Mouse (Mus musculus) granulocyte monocyte progenitor cell, adult 5-6 weeks (primary cell): ENCODE data around the gene Trpc1. TPM values are rescaled to one million over a fixed set of nuclear protein-coding genes. Genes with fewer than 3 reads are reported as not detected.

Experiments
- ATAC-seq: replicated peaks from 2 replicates; pipeline ENCODE4 v1.8.0; 2016; ENCODE audit warnings: mild to moderate bottlenecking, moderate TSS enrichment, inconsistent platforms; ENCODE audit not compliant: poor library complexity, severe bottlenecking
- total RNA-seq, 2 experiments: library from RNA; stranded (forward) in 1 of 2; stranded (reverse) in 1 of 2; fragments of 200-712, 200-1000 nt in 1 of 2; fragments of >200 nt in 1 of 2; fragmentation: Nextera tagmentation in 1 of 2; gene quantifications; 2 replicates each; pipeline ENCODE4 v1.2.3; 2014 to 2017

Gene Trpc1
- total RNA-seq, 2 experiments from 2014 or later: not detected

DNA sequence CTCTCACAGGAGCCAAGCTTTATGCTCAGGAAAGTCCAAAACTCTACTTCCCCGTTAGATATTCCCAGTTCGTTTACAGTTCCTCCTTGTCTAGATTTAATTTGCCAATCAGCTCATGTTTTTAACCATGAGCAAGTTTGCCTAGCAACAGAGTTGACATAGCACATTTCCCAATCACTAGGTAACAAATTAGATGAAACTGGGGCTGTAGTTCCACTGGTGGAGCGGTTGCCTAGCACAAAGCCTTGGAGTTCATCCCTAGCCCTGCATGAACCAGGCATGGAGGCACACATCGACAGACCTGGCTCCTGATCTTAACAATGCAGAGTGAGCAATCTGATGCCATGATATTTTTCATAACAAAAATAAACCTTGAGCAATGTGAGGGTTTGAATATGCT is 50.9 kb downstream of the Trpc1 start:
- 0 out of 2 replicates have a peak, but pooled peaks have one; percentile 20 for ATAC-seq

DNA sequence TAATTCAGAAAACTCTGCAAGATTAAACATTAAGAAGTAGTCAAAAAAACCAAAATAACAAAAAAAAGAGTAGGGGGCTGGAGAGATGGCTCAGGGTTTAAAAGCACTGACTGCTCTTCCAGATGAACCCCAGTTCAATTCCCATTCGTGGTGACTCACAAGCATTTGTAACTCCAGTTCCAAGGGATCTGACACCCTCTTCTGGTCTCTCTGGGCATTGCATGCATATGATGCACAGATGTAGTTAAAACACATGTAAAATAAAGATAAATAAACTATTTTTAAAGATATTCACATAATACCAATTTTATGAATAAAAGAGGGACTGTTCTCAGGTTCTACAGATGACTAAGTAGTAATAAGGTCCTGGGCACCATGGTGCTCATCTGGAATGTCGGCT is 52.4 kb downstream of the Trpc1 start:
- peak; percentile 56 for ATAC-seq

DNA sequence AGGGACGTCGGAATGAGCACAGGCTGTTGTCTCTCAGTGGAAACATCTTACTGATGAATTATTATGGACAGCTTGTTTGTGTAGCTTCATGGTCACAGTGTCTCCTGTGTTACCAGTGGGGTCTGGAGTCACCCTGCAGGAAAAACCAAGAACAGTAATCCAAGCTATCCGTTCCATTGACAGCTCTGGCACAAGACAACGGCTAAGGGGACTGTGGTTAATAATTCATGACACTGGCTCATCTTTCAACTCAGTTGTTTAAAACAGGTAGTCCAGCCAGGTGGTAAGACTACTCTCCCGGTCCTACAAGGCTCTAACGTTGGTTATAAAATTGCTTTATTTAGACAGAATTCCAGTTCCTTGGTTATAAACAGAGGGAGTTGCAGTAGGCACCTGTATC is 53.6 kb downstream of the Trpc1 start:
- ATAC-seq: no peak

DNA sequence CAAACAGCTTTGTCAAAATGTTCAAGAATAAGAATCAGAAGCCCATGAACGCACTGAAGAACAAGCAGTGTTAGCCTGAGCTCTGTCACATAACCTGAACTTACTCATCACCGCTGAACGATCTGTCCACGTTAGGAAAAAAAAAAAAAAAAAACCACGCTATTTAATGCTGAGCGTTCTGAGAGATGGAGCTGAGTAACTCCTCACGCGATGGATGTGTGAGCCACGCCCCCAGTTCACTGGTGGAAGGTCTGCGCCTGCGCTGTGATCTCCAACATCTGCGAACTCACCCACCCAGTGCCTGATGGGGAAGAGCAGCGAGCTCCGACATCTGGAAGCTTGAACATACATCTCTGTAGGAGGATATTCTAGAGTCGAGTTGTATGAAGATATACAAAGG is 55.2 kb downstream of the Trpc1 start:
- ATAC-seq: no peak

DNA sequence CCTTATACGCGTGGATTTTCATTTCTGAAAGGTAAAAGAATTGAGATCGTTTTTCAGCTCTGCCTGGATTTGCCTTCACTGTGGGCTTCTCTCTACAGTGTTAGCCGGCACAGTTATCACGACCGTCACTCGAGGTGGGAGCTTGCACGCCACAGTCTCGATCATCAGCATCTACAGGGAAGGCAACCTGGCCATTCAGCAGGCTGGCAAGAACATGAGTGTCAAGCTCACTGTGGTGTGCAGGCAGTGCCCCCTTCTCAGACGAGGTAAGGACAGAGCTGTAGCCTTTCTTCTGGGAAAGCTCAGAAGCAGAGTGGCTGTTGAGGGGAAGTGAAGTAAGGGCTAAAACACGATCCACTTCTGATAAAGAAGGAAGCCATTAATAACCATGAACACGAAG is 55.6 kb downstream of the Trpc1 start:
- no peak for ATAC-seq

DNA sequence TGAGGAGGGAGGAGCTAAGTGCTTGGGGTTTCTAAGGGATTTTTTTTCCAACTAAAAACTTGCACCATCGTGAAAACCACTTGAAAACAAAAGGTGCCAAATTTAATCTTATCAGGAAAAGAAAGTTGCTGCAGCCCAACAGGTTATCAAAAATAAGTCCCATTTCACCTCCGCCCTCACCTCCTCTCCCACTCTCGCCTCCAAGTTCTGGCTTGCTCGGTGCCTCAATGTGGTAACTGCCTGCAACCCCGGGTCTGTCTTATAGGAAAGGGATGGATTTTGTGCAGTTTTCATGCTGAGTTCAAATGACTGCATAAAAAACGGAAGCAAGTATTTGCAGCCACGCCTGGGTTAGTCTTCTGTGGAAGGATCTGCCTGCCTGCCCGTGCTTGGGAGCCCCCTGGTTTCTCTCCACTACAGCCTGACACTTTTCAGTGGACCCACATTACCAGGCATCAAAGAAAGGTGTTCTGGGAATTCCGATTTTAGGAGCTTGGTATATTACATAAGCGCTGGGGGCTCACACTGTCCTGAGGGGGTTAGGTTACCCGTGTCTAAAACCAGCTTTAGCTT is 56.6 kb downstream of the Trpc1 start:
- ATAC-seq: no peak

DNA sequence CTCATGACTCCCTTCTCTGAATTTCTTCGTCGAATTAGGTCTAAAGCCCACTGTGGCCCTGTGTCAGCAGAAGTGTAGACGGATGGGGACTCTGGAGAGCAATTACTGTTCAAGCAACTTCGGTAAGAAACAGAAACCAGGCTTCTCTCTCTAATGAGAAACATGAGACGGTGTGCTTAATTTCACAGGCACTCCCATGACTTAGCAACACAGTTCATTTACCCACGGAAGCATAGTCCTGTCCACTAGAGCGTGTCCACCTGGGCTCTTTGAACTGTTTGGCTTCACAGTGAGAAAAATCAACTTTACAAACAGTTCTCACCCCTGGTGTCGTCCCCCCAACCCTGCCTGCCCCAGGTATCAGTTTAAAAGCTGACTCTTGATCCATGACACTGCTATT is 57.4 kb downstream of the Trpc1 start:
- ATAC-seq: no peak

- ATAC-seq: peak; percentile 72
Observed at GRCm38 (mm10) chr9:95688064-95688463, 62.1 kb downstream of the Trpc1 start.

- ATAC-seq: no peak
Observed at GRCm38 (mm10) chr9:95685660-95686440, 64.3 kb downstream of the Trpc1 start.

DNA sequence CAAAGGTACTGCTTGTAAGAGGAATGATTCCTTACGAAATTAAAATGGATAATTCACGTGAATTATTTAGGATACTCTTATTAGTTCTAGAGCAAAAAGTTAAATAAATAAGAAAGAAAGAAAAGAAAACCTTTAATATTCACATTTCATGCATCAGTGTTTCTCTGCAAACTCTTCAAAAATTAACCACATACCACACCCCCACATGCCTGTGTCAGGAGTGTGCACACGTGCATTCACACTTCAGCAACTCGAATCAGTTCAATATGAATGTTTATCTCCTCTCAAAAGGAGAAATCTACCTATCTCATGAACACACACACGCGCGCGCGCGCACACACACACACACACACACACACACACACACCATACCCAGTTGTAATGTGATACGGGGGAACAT is 69.5 kb downstream of the Trpc1 start:
- ATAC-seq: no peak

GRCm38 (mm10) chr9:95679966-95680365 is 70.2 kb downstream of the Trpc1 start:
- no peak for ATAC-seq

DNA sequence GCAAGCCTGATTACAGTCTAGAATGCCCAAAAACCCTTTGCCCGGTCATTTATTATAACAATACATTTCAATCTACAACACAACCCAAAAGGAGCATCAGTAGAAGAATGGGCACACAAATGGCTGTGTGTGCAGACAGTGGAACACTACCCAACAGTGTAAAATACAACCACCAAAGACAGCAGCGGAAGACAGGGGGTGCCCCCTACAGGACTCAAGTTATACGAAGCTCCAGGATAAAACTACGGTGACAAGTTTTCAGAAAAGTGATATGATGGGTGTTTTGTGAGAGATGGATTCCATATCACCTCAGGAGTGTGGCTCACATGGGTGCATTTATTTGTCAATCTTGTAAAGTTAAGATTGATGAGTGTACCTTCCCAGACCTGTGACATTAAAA is 74.2 kb downstream of the Trpc1 start:
- ATAC-seq: no peak

DNA sequence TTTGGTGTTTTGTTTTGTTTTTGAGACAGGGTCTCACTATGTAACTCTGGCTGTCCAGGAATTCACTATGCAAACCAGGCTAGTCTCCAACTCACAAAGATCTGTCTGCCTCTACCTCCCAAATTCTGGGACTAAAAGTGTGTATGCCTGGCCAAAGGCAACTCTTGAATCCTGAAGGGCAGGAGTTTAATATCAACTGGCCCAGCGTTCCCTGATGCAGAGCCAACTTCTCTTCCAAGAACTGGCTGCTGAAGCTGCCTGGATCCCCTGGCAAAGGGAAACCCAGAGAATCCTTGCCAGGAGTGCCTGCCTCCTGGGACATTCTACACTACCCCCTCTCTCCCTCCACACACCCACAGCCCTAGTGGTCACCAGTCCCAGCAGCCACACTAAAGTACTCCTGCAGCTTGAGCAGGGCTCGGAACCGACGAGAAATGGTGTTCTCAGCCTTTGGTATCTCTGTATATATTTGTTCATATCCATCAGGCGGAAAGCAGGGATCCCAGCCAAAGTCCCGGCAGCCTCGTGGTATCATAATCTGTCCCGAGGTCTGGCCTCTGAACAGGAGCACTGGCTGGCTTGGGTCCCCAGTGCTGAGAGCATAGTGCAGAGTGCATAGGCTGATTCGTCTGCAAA is 75.0 kb downstream of the Trpc1 start:
- no peak for ATAC-seq

DNA sequence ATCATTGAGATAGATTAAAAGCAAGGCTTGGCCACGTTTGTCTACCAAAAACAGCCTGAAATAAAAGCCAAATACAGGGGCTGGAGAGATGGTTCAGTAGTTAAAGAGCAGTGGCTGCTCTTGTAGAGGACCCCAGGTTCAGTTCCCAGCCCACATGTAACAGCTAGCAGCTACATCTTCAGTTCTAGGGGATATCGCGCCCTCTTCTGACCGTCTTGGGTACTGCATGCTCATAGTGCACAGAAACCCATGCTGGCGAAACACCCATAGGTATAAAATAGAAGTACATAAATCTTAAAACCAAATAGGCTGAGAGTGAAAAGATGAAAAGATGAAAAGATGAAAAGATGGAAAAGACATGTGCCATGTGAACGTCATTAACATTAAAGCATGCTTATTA is 77.4 kb downstream of the Trpc1 start:
- ATAC-seq: no peak

GRCm38 (mm10) chr9:95672331-95672730 is 77.8 kb downstream of the Trpc1 start:
- ATAC-seq: no peak

- no peak for ATAC-seq
Observed at GRCm38 (mm10) chr9:95668306-95668705, 81.9 kb downstream of the Trpc1 start.

- no peak for ATAC-seq
Observed at GRCm38 (mm10) chr9:95667836-95668235, 82.3 kb downstream of the Trpc1 start.

DNA sequence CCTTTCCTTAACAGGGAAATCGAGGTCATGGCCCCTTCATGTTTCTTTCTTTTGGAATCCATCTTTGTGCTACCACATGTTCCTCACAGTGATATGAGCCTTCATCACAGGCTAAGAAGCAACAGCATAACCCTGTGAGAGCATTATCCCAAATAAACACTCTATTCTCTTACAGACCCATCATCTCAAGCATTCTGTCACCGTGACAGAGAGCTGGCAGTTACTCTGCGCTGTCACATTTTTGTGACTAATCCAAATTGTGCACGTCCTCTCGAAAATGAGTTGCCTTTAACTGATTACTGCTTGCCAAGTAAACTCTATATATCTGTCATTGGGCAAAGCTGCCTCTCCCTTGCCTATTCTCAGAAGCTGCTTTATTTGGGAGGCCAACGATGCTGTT is 84.3 kb downstream of the Trpc1 start:
- no peak for ATAC-seq

GRCm38 (mm10) chr9:95664290-95664989 is 85.7 kb downstream of the Trpc1 start:
- ATAC-seq: no peak

DNA sequence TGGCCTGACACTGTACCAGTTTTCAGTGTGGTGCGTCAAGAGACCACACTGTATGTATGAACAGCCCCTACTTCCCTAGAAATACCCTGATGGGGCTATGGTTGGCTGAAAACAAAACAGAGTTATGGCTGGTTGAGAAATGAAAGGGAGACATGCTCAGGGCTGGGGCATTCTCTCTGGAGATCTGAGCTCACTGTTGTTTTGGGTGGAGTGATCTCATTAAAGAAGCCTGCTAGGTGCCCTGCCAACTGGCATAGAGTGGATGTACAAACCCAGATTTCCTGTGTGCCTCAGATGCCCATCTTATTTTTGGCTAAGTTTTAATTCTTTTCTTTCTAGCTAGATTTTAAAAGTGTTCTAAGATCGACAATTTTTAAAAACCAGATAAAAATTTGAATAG is 92.2 kb downstream of the Trpc1 start:
- no peak for ATAC-seq
